Mouse (Mus musculus): ENCODE results near the gene Grpel1. TPM values are rescaled to one million over a fixed set of nuclear protein-coding genes. Genes with fewer than 3 reads are reported as not detected.

Grpel1 gene
- 10 to 100 TPM; 58.7 to 63.3 TPM for total RNA-seq (2021)

- peak; percentile 98 for DNase-seq (ENCODE audit: low spot score)
- intact Hi-C loops (cut with DNase I), result loop anchor here (2.0 to 5.0 kb wide), 3 partner anchors 18 to 117 kb away; no protein-coding TSS in a partner anchor
Observed at GRCm38 (mm10) chr5:36464709-36465661, at the start of gene Grpel1. Gene Grpel1 (plus strand): TSS chr5:36464998.

GRCm38 (mm10) chr5:36419861-36420260 lies 44.9 kb upstream of the Grpel1 start:
- intact Hi-C loops (cut with DNase I), result no loop called here
- no peak for DNase-seq (ENCODE audit: low spot score)

GRCm38 (mm10) chr5:36422689-36423088 lies 42.1 kb upstream of the Grpel1 start:
- intact Hi-C loops (cut with DNase I), result no loop called here
- DNase-seq (ENCODE audit: low spot score), result no peak

GRCm38 (mm10) chr5:36424676-36425075 lies 40.1 kb upstream of the Grpel1 start:
- intact Hi-C loops (cut with DNase I), result no loop called here
- no peak for DNase-seq (ENCODE audit: low spot score)

- intact Hi-C loops (cut with DNase I), result no loop called here
- DNase-seq (ENCODE audit: low spot score), result no peak
Observed at GRCm38 (mm10) chr5:36426404-36426803, 38.4 kb upstream of the Grpel1 start.

- no peak for DNase-seq (ENCODE audit: low spot score)
- intact Hi-C loops (cut with DNase I), result no loop called here
Observed at GRCm38 (mm10) chr5:36427831-36428230, 37.0 kb upstream of the Grpel1 start.

GRCm38 (mm10) chr5:36429551-36429950 lies 35.2 kb upstream of the Grpel1 start:
- no peak for DNase-seq (ENCODE audit: low spot score)
- intact Hi-C loops (cut with DNase I), result no loop called here

GRCm38 (mm10) chr5:36431711-36432110 lies 33.1 kb upstream of the Grpel1 start:
- no peak for DNase-seq (ENCODE audit: low spot score)
- intact Hi-C loops (cut with DNase I), result no loop called here

GRCm38 (mm10) chr5:36434398-36434967 lies 30.3 kb upstream of the Grpel1 start:
- intact Hi-C loops (cut with DNase I), result no loop called here
- no peak for DNase-seq (ENCODE audit: low spot score)

- intact Hi-C loops (cut with DNase I), result no loop called here
- no peak for DNase-seq (ENCODE audit: low spot score)
Observed at GRCm38 (mm10) chr5:36436858-36437257, 27.9 kb upstream of the Grpel1 start.

- DNase-seq (ENCODE audit: low spot score), result no peak
- intact Hi-C loops (cut with DNase I), result no loop called here
Observed at GRCm38 (mm10) chr5:36440741-36441140, 24.1 kb upstream of the Grpel1 start.

- intact Hi-C loops (cut with DNase I), result no loop called here
- DNase-seq (ENCODE audit: low spot score), result no peak
Observed at GRCm38 (mm10) chr5:36444611-36445010, 20.2 kb upstream of the Grpel1 start.

- intact Hi-C loops (cut with DNase I), result no loop called here
- no peak for DNase-seq (ENCODE audit: low spot score)
Observed at GRCm38 (mm10) chr5:36445028-36445427, 19.8 kb upstream of the Grpel1 start.

- intact Hi-C loops (cut with DNase I), result no loop called here
- DNase-seq (ENCODE audit: low spot score), result no peak
Observed at GRCm38 (mm10) chr5:36446166-36446890, 18.5 kb upstream of the Grpel1 start.

- no peak for DNase-seq (ENCODE audit: low spot score)
- intact Hi-C loops (cut with DNase I), result no loop called here
Observed at GRCm38 (mm10) chr5:36447872-36448271, 16.9 kb upstream of the Grpel1 start.

GRCm38 (mm10) chr5:36449710-36450358 lies 15.0 kb upstream of the Grpel1 start:
- no peak for DNase-seq (ENCODE audit: low spot score)
- intact Hi-C loops (cut with DNase I), result no loop called here

GRCm38 (mm10) chr5:36451119-36451518 lies 13.7 kb upstream of the Grpel1 start:
- intact Hi-C loops (cut with DNase I), result no loop called here
- no peak for DNase-seq (ENCODE audit: low spot score)

- no peak for DNase-seq (ENCODE audit: low spot score)
- intact Hi-C loops (cut with DNase I), result no loop called here
Observed at GRCm38 (mm10) chr5:36451872-36452389, 12.9 kb upstream of the Grpel1 start.

- no peak for DNase-seq (ENCODE audit: low spot score)
- intact Hi-C loops (cut with DNase I), result no loop called here
Observed at GRCm38 (mm10) chr5:36452821-36453220, 12.0 kb upstream of the Grpel1 start.

GRCm38 (mm10) chr5:36457706-36458105 lies 7.1 kb upstream of the Grpel1 start:
- DNase-seq (ENCODE audit: low spot score), result no peak
- intact Hi-C loops (cut with DNase I), result no loop called here

Data from heart, postnatal 25 days (tissue).